Mouse (Mus musculus): ENCODE measurements around the gene Ccdc7b. TPM values are rescaled to one million over a fixed set of nuclear protein-coding genes. Genes with fewer than 3 reads are reported as not detected.
"Not testable (repeated sequence)": the region's sequence is repeated elsewhere in the genome, so short reads cannot be mapped to it uniquely, and the experiment has no call there.

The Ccdc7b gene
- not detected for total RNA-seq (2021)
- long read RNA-seq, experiment 1: 0 reads
- long read RNA-seq, experiment 2: 0 reads

DNA sequence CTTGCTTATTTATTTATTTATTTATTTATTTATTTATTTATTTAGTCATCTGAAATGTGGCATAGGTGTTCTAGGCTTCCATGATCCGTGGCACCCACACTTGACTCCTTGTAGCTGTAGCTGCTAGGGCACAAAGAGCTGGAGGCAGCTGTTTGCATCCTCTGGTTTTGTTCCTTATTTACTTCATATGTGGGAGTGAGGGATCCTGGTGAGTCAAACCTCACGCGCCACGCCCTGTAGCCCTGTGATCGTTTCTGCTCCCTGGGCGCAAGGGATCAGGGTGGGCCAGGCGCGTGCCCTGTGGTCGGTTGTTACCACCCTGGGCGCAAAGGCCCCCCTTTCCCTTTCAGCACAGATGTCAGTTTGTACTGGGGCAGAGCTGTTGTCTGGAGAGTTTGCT is at the start of gene Ccdc7b:
Gene Ccdc7b, plus strand, starts transcription at position 301 of the 400 bp plus-strand sequence.
- DNase-seq (ENCODE audit: low spot score in 2 of 2): not testable (repeated sequence)

DNA sequence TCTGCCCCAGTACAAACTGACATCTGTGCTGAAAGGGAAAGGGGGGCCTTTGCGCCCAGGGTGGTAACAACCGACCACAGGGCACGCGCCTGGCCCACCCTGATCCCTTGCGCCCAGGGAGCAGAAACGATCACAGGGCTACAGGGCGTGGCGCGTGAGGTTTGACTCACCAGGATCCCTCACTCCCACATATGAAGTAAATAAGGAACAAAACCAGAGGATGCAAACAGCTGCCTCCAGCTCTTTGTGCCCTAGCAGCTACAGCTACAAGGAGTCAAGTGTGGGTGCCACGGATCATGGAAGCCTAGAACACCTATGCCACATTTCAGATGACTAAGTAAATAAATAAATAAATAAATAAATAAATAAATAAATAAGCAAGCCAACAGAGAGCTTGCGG is 1.5 kb upstream of the Ccdc7b start, which contains the start of gene Ccdc7a:
Gene Ccdc7a, minus strand, starts transcription at position 101 of the 400 bp plus-strand sequence.
- DNase-seq (ENCODE audit: low spot score in 2 of 2): not testable (repeated sequence)

DNA sequence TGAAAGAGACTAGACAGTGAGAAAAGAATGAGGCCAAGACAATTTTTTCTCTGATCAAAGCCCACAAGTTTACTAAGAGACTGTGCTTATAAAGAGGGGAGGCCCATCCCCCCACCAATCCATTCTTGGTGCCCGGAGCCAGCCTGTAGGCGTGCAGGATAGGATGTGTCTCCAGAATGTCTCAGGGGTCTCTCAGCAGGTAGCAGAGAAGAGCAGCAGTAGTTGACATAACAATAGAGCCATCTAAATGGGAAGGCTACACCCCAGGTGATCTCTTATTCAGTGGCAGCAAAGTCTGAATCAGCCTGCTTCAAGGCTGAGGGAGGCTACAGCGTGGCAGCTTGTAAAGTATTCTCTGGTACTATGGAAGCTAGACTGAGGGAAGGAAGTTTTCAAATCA is 48.8 kb downstream of the Ccdc7b start:
- DNase-seq (ENCODE audit: low spot score in 2 of 2): not testable (repeated sequence)

DNA sequence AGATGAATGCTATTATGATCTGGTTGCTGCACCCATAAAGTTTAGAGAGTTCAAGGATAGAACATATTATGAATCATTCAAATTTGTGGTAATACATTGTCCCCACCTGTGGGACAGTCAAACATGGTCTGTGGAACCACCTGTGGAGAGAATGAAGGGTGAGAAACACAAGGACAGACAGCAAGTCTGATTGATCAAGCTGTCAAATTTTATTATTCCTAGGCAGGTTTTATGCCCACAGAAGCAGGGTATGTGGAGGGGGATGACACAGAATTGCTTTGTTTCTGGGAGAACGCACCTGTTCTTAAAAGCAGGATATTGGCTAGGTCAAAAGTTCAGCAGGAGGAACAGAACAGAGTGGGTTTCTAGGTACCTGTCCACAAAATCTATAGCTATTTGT is 64.6 kb downstream of the Ccdc7b start, which contains the start of gene Gm10999:
Gene Gm10999, minus strand, starts transcription at position 101 of the 400 bp plus-strand sequence.
- DNase-seq (ENCODE audit: low spot score in 2 of 2): no peak

DNA sequence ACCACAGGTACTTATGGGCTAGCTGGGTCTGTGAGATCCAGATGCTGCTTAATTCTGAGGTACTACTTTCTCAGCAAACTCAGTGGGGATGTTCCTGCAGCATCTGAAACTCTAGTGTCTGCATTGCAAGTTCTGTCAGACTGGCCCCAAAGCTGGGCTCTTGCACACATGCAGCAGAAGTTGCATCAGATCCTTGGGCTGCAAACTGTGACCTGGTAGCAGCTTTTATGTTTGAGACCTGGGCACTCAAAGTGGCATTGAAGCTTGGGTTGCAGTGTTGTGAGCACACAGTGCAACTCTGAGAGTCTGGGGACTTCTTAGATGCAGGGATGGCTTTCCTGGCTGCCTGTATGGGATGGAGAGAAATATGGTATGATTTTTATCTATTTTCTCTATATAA is 66.5 kb downstream of the Ccdc7b start:
- DNase-seq (ENCODE audit: low spot score in 2 of 2): no peak

Other genes starting within 250 kb of the Ccdc7b start
- gene Ccdc7a, start 1.6 kb upstream of the Ccdc7b start, total RNA-seq (2021): not detected
- gene Gm10999, start 64.5 kb downstream of the Ccdc7b start, total RNA-seq (2021): not detected
- gene 2610044O15Rik8, start 167.3 kb downstream of the Ccdc7b start, total RNA-seq (2021): 10 to 100 TPM; 16.8 to 22.2 TPM

Measured in adrenal gland, postnatal 4 days (tissue).